Mouse (Mus musculus): ENCODE results near the gene Epb41. TPM values are rescaled to one million over a fixed set of nuclear protein-coding genes. Genes with fewer than 3 reads are reported as not detected.

Gene Epb41
- polyA plus RNA-seq, 1 experiment = 94.1 TPM

DNA sequence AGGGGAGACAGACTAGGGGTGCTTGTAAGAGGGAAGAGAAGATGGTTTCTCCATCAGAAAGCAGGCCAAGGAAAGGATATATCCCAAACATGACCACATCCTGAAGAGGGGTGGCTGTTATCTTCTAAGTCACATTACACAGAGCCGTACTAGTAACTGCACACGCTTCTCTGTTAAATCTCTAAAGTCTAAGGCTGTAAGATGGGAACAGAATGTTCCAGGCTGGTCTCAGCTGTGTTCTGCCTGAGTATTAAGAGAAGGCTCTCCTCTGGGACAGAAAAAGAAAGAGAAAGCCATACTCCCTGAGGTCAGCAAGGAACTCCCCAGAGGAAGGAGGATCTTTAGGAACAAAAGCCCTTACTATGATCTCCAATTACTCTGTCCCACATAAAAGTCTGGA is 36.3 kb downstream of the Epb41 start:
- Histone ChIP-seq H3K4me3 (ENCODE audit: extremely low read depth, insufficient read depth, insufficient read length) (no peak overlapping the region), H3K27me3 (ENCODE audit: control insufficient read depth, insufficient read depth, low read length) (no peaks in the 10 kb centered on the region), H3K36me3 (ENCODE audit: control insufficient read depth, insufficient read depth, low read length) (no peaks in the 10 kb centered on the region), H3K27ac (ENCODE audit: insufficient read depth, low read length) (peak overlapping the region; percentile 46; the same call in 1 of the 2 replicates), H3K4me1 (ENCODE audit: control insufficient read depth, insufficient read depth, insufficient read length) (peaks cover 13% of the 10 kb centered on the region; the same call in 1 of the 2 replicates)
- TF ChIP-seq CTCF (IDR thresholded peaks at IDR 0.05; ENCODE audit: extremely low read depth, insufficient read depth, insufficient read length, insufficient replicate concordance) (no peak), POLR2A (IDR thresholded peaks at IDR 0.05; ENCODE audit: low read depth, low read length) (no peak)
- no peak for DNase-seq (ENCODE audit: low read depth in 1 of 2, low spot score in 2 of 2)
- 81% methylated on average over 2 of the region's 2 CpGs for WGBS

DNA sequence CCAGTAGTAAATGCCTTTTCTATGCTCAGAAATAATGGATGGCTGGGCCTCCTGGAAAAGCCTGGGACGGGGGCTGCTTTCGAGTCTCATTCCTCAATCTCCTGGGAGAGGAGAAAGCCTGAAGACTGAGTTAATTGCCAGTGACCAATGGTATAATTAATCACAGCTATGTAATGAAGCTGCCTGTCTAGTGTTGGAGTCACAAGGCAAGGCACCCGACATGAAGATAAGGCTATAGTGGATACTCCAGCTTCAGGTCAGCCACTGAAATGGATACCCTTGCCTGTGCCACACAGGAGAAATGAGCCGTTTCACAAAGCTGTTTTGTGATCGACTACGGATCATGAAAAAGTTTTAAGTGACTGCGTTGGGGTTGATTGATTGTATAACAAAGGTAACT is 37.1 kb downstream of the Epb41 start:
- Histone ChIP-seq H3K4me1 (ENCODE audit: control insufficient read depth, insufficient read depth, insufficient read length) (peaks cover 13% of the 10 kb centered on the region; the same call in 1 of the 2 replicates), H3K36me3 (ENCODE audit: control insufficient read depth, insufficient read depth, low read length) (no peaks in the 10 kb centered on the region), H3K27ac (ENCODE audit: insufficient read depth, low read length) (no peak overlapping the region), H3K27me3 (ENCODE audit: control insufficient read depth, insufficient read depth, low read length) (no peaks in the 10 kb centered on the region), H3K4me3 (ENCODE audit: extremely low read depth, insufficient read depth, insufficient read length) (no peak overlapping the region)
- 94% methylated on average over 7 of the region's 7 CpGs for WGBS
- no peak for TF ChIP-seq CTCF (IDR thresholded peaks at IDR 0.05; ENCODE audit: extremely low read depth, insufficient read depth, insufficient read length, insufficient replicate concordance)
- TF ChIP-seq POLR2A (IDR thresholded peaks at IDR 0.05; ENCODE audit: low read depth, low read length) = no peak
- no peak for DNase-seq (ENCODE audit: low read depth in 1 of 2, low spot score in 2 of 2)

DNA sequence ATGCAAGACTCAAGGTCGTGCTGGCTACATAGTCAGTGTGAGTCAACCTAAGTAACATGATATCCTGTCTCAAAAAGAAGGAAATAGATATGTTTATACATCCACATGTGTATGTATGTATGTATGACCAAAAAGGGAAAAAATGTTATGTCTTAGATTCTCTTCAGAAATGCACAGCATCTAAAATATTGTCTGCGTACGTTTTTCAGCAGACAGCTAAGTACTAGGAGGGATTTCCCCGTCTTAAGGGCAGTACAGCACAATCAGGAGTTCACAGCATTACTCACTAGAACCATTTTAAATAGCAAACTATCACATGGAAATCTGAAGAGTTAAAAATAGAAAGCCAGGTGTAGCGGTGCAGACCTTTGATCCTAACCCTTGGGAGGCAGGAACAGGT is 38.0 kb downstream of the Epb41 start:
- H3K4me1 ChIP-seq (ENCODE audit: control insufficient read depth, insufficient read depth, insufficient read length) = peaks cover 12% of the 10 kb centered on the region; the same call in 1 of the 2 replicates
- no peak overlapping the region for H3K27ac ChIP-seq (ENCODE audit: insufficient read depth, low read length)
- H3K4me3 ChIP-seq (ENCODE audit: extremely low read depth, insufficient read depth, insufficient read length) = no peak overlapping the region
- 68% methylated on average over 5 of the region's 5 CpGs for WGBS
- TF ChIP-seq CTCF (IDR thresholded peaks at IDR 0.05; ENCODE audit: extremely low read depth, insufficient read depth, insufficient read length, insufficient replicate concordance) (no peak), POLR2A (IDR thresholded peaks at IDR 0.05; ENCODE audit: low read depth, low read length) (no peak)
- DNase-seq (ENCODE audit: low read depth in 1 of 2, low spot score in 2 of 2) = no peak
- no peaks in the 10 kb centered on the region for H3K27me3 ChIP-seq (ENCODE audit: control insufficient read depth, insufficient read depth, low read length)
- H3K36me3 ChIP-seq (ENCODE audit: control insufficient read depth, insufficient read depth, low read length) = no peaks in the 10 kb centered on the region

DNA sequence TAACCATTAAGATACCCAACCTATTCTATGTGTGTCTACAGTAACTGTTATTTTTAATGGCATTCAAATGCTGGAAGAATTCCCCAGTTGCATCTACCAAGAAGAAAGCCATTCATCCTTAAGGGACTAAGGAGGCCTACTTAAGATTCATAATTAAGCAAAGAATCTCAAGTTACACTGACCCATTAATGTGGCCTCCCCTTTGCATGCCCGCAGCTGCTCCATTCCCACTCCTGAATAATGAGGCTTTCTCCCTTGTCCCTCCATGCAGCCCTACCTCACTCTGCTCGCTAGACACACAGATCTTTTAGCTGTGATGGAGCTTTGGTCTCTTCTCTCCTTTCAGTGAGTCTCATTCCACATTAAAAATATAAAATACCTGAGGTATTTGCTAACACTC is 40.9 kb downstream of the Epb41 start:
- 92% methylated on average over 2 of the region's 2 CpGs for WGBS
- Histone ChIP-seq H3K27me3 (ENCODE audit: control insufficient read depth, insufficient read depth, low read length) (no peaks in the 10 kb centered on the region), H3K27ac (ENCODE audit: insufficient read depth, low read length) (no peak overlapping the region), H3K4me1 (ENCODE audit: control insufficient read depth, insufficient read depth, insufficient read length) (no peaks in the 10 kb centered on the region; the same call in 1 of the 2 replicates), H3K4me3 (ENCODE audit: extremely low read depth, insufficient read depth, insufficient read length) (no peak overlapping the region), H3K36me3 (ENCODE audit: control insufficient read depth, insufficient read depth, low read length) (no peaks in the 10 kb centered on the region)
- no peak for DNase-seq (ENCODE audit: low read depth in 1 of 2, low spot score in 2 of 2)
- no peak for TF ChIP-seq POLR2A (IDR thresholded peaks at IDR 0.05; ENCODE audit: low read depth, low read length)
- no peak for TF ChIP-seq CTCF (IDR thresholded peaks at IDR 0.05; ENCODE audit: extremely low read depth, insufficient read depth, insufficient read length, insufficient replicate concordance)

DNA sequence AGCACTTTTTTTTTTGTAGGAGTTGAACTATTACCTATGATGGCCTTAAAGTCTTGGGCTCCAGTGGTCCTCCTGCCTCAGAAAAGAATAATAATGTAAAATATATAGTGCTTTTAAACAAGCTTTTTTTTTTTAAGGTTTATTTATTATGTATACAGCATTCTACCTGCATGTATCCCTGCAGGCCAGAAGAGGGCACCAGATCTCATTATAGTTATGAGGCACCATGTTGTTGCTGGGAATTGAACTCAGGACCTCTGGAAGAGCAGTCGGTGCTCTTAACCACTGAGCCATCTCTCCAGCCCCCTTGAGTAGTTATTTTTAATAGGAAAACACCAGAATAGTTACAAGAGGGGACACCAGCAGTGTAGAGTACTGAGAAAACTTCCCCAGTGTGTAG is 41.9 kb downstream of the Epb41 start:
- no peak overlapping the region for H3K4me3 ChIP-seq (ENCODE audit: extremely low read depth, insufficient read depth, insufficient read length)
- no peak for DNase-seq (ENCODE audit: low read depth in 1 of 2, low spot score in 2 of 2)
- TF ChIP-seq CTCF (IDR thresholded peaks at IDR 0.05; ENCODE audit: extremely low read depth, insufficient read depth, insufficient read length, insufficient replicate concordance) (no peak), POLR2A (IDR thresholded peaks at IDR 0.05; ENCODE audit: low read depth, low read length) (no peak)
- WGBS = 93% methylated on average over 1 of the region's 1 CpGs
- H3K4me1 ChIP-seq (ENCODE audit: control insufficient read depth, insufficient read depth, insufficient read length) = no peaks in the 10 kb centered on the region
- H3K27me3 ChIP-seq (ENCODE audit: control insufficient read depth, insufficient read depth, low read length) = no peaks in the 10 kb centered on the region
- no peaks in the 10 kb centered on the region; the same call in 1 of the 2 replicates for H3K36me3 ChIP-seq (ENCODE audit: control insufficient read depth, insufficient read depth, low read length)
- no peak overlapping the region for H3K27ac ChIP-seq (ENCODE audit: insufficient read depth, low read length)

DNA sequence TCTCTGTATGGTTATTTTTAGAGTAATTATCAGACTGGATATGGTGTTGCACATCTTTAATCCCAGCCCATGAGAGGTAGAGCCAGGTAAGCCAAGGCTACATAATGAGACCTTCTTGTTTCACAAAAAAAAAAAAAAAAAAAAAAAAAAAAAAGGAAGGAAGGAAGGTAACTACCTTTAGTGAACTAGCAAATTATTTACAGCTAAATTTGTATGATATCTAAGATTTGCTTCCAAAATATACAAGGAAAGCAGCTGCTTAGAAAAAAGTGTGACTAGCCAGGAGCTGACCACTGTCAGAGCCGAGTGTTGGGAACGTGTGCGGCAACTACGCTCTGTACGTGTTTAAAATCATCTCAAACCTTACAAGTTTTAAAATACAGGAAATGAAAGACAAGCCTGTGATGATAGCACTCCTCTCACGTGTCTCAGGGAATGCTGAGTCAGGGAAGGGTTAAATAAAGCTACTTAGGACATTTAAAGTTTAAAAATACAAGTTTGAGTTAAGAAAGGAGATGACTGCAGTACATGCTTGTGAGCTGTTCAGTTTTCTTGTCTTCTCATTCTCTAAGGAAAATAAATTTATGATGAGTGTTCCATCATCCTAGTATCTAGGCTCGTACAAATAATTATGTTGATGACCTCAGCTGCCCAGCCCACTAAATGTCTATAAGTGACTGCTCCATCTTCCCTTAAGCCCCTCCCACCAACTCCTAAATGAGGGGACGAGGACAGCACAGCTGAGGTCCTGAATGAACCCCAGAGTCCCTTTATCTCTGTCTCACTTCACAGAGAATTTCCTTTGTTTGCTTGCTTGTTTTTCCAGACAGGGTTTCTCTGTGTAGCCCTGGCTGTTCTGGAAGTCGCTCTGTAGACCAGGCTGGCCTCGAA is 45.0 kb downstream of the Epb41 start:
- Histone ChIP-seq H3K27ac (ENCODE audit: insufficient read depth, low read length) (no peak overlapping the region), H3K36me3 (ENCODE audit: control insufficient read depth, insufficient read depth, low read length) (no peaks in the 10 kb centered on the region; the same call in 1 of the 2 replicates), H3K4me3 (ENCODE audit: extremely low read depth, insufficient read depth, insufficient read length) (no peak overlapping the region), H3K4me1 (ENCODE audit: control insufficient read depth, insufficient read depth, insufficient read length) (no peaks in the 10 kb centered on the region; the same call in 1 of the 2 replicates), H3K27me3 (ENCODE audit: control insufficient read depth, insufficient read depth, low read length) (no peaks in the 10 kb centered on the region)
- no peak for DNase-seq (ENCODE audit: low read depth in 1 of 2, low spot score in 2 of 2)
- WGBS = 58% methylated on average over 10 of the region's 10 CpGs
- TF ChIP-seq POLR2A (IDR thresholded peaks at IDR 0.05; ENCODE audit: low read depth, low read length) = no peak
- TF ChIP-seq CTCF (IDR thresholded peaks at IDR 0.05; ENCODE audit: extremely low read depth, insufficient read depth, insufficient read length, insufficient replicate concordance) = no peak

DNA sequence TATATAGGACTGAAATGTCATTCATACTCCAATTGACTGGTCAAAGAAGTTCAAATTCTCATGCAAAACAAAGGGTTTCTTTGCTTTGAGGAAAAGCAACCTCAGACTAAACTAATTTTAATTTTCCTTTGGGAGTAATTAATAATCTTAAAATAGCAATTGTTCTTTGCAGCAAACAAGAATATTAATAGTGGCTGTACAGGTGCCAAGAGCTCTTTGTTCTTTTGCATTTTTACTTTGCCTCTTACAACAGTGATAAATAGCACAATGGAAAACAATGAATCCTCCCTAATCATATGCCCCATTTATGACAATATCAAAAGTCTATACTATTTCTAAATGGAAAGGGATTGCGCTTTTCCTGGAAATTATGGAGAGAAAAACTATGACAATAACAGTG is 47.3 kb downstream of the Epb41 start:
- H3K4me3 ChIP-seq (ENCODE audit: extremely low read depth, insufficient read depth, insufficient read length) = no peak overlapping the region
- DNase-seq (ENCODE audit: low read depth in 1 of 2, low spot score in 2 of 2) = no peak
- H3K27ac ChIP-seq (ENCODE audit: insufficient read depth, low read length) = no peak overlapping the region
- H3K36me3 ChIP-seq (ENCODE audit: control insufficient read depth, insufficient read depth, low read length) = no peaks in the 10 kb centered on the region; the same call in 1 of the 2 replicates
- no peak for TF ChIP-seq CTCF (IDR thresholded peaks at IDR 0.05; ENCODE audit: extremely low read depth, insufficient read depth, insufficient read length, insufficient replicate concordance)
- no peak for TF ChIP-seq POLR2A (IDR thresholded peaks at IDR 0.05; ENCODE audit: low read depth, low read length)
- no peaks in the 10 kb centered on the region for H3K27me3 ChIP-seq (ENCODE audit: control insufficient read depth, insufficient read depth, low read length)
- 100% methylated on average over 1 of the region's 1 CpGs for WGBS
- no peaks in the 10 kb centered on the region; the same call in 1 of the 2 replicates for H3K4me1 ChIP-seq (ENCODE audit: control insufficient read depth, insufficient read depth, insufficient read length)
